Mouse (Mus musculus) cortical plate, adult 2 months (tissue): Measurements from ENCODE around the gene Cit.

Experiments
- CTCF ChIP-seq: fragments of 200-500 bp; IDR thresholded peaks from 2 replicates; pipeline ENCODE4 v1.5.1; 2011; ENCODE audit warnings: mild to moderate bottlenecking, control low read depth, low read length; ENCODE audit not compliant: insufficient read depth; ENCODE audit errors: extremely low read depth
- POLR2A ChIP-seq: fragments of 200-500 bp; IDR thresholded peaks from 2 replicates; pipeline ENCODE4 v1.6.1; 2011; ENCODE audit warnings: mild to moderate bottlenecking, low read length, control low read depth; ENCODE audit not compliant: insufficient read depth; ENCODE audit errors: extremely low read depth

DNA sequence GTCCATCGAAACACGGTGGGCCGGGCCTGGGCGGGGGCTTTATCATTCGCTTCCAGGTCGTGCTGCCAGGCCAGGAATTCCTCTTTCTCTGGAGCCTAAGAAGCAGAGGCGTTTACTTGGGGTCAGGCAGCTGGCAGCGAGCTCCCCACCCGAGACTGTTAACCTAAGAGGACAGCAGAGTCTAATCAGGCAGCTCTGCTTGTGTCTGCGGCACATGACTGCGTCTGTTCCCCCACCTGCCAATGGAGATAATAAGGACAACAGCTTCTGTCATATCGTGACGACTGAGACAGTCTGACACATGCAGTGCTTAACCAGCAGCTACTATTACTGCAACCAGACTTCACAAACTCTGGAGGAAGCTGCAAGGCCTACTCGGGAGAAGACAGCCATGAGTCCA is 176.5 kb downstream of the Cit start:
- TF ChIP-seq POLR2A (no peak), CTCF (no peak)
